Mouse (Mus musculus) olfactory bulb, adult 2 months (tissue): ENCODE measurements around the gene Plcxd2. TPM values are rescaled to one million over a fixed set of nuclear protein-coding genes. Genes with fewer than 3 reads are reported as not detected.

Source experiments
- H3K27ac ChIP-seq: fragments of 200-500 bp; 2 replicates; pipeline ENCODE4 v1.5.1; 2012; ENCODE audit warnings: low read depth, low read length; ENCODE audit not compliant: insufficient read depth
- H3K4me1 ChIP-seq: fragments of 200-500 bp; 2 replicates; pipeline ENCODE4 v1.6.1; 2012; ENCODE audit warnings: low read length; ENCODE audit not compliant: control insufficient read depth, insufficient read depth
- H3K4me3 ChIP-seq: fragments of 200-500 bp; 2 replicates; pipeline ENCODE4 v1.5.1; 2012; ENCODE audit warnings: mild to moderate bottlenecking, low read depth, low read length, moderate library complexity; ENCODE audit not compliant: insufficient read depth
- CTCF ChIP-seq: fragments of 200-500 bp; IDR thresholded peaks from 2 replicates; pipeline ENCODE4 v1.5.1; 2012; ENCODE audit warnings: low read depth, mild to moderate bottlenecking, low read length, moderate library complexity; ENCODE audit not compliant: insufficient read depth
- POLR2A ChIP-seq: fragments of 200-500 bp; IDR thresholded peaks from 2 replicates; pipeline ENCODE4 v1.6.1; 2012; ENCODE audit warnings: mild to moderate bottlenecking, low read depth, low read length, moderate library complexity; ENCODE audit not compliant: insufficient read depth
- WGBS: fragments of 180-500 bp; shearing (Covaris S2); methylation state at CpG from one replicate; pipeline ENCODE4 v1.1.7; 2018; 5-methylcytosine and 5-hydroxymethylcytosine counted together
- polyA plus RNA-seq: library from polyadenylated mRNA; stranded (reverse); fragments of >200 nt; gene quantifications from 2 replicates; pipeline ENCODE4 v1.2.4, GENCODE M21; 2012; ENCODE audit warnings: low replicate concordance; ENCODE audit not compliant: missing spikeins, insufficient read depth, insufficient read length

The Plcxd2 gene
- 85.3 TPM in 1 of 2 replicates, not detected in the other for polyA plus RNA-seq

DNA sequence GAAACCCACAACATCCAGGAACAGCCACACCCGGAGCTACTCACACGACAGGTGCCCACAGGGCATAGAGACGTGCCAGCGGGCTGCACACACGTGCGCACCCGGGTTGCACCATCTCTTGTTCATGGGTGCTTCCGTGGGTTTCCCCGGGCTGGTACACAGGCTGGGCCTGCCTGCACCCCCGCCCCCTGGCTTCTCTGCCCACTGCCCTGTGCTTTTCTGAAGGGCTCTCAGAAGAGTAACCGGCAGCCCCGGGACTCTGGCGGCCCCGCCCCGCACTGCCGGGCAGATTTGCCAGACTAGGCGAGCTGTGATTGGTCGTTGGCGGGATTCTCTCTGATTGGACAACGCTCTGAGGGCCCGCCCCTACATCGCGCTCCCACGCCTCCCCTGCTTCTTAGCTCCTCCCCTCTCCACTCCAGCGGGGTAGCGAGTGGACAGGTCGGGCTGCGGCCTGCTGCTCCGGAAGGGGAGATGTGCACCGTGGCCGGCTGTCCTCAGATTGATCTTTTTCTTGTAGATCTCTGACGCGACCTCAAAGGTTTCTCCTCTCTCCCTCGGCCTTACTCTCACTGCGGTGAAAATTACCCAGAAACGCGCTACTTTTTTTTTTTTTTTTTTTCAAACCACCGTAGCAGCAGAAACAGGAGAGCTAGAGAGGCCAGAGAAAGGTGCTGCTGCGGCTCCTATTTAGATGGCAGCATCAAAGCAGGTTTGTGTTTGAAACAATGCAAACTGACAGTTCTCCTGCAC lies at the start of gene Plcxd2:
TSS of gene Plcxd2 (minus strand) at position 66 of the 753 bp plus-strand sequence.
- Histone ChIP-seq H3K4me3 (peak within 1 kb of the TSS; percentile 68), H3K27ac (no peak within 1 kb of the TSS), H3K4me1 (no peaks in the 10 kb centered on the region)
- TF ChIP-seq CTCF (no peak), POLR2A (peak; percentile 78)
- WGBS = under 1% methylated on average over 39 of the region's 39 CpGs

DNA sequence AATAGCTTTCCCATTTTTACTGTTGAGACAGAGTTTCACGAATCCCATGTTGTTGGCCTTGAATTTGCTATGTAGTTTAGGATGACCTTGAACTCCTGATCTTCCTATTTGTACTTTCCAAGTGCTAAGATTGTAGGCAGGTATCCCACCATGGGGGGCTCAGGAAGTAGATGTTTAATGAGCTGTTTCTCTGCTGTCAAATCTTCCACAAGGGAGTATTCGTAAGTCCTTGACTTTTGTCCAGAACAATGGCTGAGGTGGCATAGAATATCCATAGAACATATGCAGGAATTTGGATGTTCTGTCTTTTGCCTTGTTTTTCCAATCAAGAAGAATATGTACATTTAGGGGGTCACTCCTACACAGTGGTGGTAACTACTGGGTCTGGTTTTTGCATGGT lies 36.9 kb upstream of the Plcxd2 start:
- TF ChIP-seq POLR2A = no peak
- TF ChIP-seq CTCF = no peak
- H3K4me3 ChIP-seq = no peak overlapping the region
- H3K4me1 ChIP-seq = no peaks in the 10 kb centered on the region
- 90% methylated on average over 2 of the region's 2 CpGs for WGBS
- H3K27ac ChIP-seq = no peak overlapping the region

DNA sequence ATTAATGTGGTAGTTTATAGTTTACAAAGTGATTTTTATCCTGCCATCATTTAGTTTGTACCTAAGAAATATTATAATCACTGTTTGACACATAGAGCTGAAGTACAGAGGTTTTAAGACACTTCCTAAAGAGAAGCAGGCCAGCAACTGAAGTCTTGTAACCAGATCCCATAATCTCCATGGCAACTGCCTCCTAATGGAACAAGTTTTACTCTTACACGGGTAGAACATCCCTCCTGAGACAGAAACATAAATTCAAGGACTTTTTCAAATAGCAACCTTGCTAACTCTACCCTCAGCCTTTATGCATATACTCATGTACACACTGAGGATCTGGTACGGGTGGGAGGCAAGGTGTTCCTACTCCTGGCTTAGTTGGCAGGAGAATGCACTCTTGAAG lies 26.2 kb upstream of the Plcxd2 start:
- TF ChIP-seq CTCF = no peak
- TF ChIP-seq POLR2A = no peak
- Histone ChIP-seq H3K27ac (no peak overlapping the region), H3K4me1 (no peaks in the 10 kb centered on the region), H3K4me3 (no peak overlapping the region)
- 49% methylated on average over 2 of the region's 2 CpGs for WGBS

DNA sequence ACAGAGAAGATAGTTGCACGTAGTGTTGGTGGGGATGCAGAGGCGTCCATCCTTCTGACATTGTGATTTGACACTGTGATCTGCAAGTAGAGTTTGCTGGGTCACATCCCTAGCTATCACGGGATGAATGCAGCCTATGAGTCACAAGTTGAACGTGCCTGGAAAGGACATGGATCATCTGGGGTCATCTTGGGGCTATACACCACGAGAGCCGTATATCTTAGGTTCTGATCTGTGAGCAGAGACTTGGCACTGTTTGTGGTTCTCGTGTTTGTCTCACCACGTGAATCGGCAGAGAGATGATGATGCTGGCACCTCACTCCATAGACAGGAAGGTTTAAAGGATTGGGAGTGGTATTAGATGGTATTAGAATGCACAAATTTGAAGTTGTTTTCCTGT lies 23.9 kb upstream of the Plcxd2 start:
- Histone ChIP-seq H3K4me1 (no peaks in the 10 kb centered on the region), H3K27ac (no peak overlapping the region), H3K4me3 (no peak overlapping the region)
- 83% methylated on average over 9 of the region's 9 CpGs for whole genome bisulfite sequencing
- no peak for TF ChIP-seq POLR2A
- TF ChIP-seq CTCF = no peak

DNA sequence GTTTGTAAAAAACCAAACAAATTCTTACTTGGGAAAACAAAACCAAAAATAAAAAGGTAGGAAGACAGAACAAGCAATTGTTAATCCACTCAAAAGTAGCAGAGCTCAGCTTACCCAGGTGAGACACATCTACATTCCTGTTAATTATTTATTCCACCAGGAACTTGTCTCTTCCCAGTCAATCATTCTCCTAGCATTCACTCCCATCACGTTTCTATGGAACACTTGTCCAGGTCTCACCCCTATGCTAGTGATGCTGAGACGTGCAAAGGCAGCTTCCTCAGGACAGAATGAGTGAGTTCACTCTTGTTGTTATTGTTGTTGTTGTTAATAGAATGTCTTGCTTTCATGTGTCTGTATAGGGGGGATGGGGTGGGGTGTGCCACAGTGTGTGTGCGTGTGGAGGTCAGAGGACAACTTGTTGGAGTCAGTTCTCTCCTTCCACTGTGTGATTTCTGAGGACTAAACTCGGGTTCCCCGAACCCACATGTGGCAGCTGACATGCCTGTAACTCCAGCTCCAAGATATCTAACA lies 13.0 kb upstream of the Plcxd2 start:
- no peak for TF ChIP-seq CTCF
- TF ChIP-seq POLR2A = no peak
- H3K27ac ChIP-seq = no peak overlapping the region
- H3K4me3 ChIP-seq = no peak overlapping the region
- 72% methylated on average over 5 of the region's 5 CpGs for WGBS
- H3K4me1 ChIP-seq = no peaks in the 10 kb centered on the region

DNA sequence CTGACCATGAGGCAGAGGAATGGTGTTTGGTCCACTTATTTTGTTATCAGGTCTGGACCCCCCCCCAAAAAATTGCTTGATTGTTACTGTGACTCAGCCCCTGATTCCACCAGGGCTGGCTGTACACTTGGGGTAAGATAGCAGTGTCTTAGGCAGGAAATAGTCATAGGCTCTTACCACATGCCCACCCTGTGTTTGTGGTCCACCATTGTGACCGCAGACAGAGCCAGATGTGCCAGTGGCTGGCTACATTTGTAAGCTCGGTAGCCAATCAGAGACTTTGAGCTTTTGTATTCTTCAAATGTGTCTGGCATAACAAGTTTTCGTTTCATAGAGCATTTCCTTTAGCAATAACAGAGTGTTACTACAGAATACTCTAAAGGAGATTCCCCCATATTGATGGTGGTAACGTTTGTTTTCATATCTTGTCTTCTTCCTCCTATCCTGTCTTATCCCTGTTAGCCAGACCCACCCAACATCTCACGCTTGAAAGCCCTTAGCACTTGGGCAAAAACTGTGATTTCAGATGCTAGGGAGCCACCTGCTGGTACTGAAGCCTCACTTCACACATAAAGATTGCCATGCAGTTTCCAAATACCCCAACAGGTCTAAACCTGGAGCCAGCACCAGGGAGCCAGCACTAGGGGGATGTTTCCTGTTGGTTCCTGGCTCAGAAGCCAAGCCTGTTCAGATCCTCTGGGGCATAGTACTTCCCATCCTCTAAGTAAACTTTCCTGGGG lies 12.3 kb upstream of the Plcxd2 start:
- no peaks in the 10 kb centered on the region for H3K4me1 ChIP-seq
- TF ChIP-seq CTCF (no peak), POLR2A (no peak)
- 29% methylated on average over 5 of the region's 5 CpGs for WGBS
- H3K4me3 ChIP-seq = no peak overlapping the region
- H3K27ac ChIP-seq = no peak overlapping the region

DNA sequence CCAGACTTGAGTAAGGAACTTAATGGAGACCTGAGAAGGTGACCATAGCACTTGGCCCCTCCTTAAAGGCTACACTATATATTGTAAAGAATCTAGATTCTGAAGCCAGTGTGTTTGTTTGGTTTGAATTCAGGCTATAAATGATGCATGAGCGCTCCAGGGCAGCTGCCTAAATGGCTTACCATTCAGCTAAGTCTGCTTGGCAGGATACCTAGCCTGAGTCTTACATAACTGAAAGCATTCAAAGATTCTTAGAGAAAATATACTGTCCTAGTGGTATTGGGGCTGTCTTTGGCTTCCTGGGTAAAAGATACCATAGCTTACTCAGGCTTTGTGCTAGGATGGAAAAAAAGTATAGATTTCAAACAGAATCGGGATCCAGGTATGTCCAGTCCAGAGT lies 11.3 kb upstream of the Plcxd2 start:
- no peak overlapping the region for H3K4me3 ChIP-seq
- no peak overlapping the region for H3K27ac ChIP-seq
- TF ChIP-seq POLR2A (no peak), CTCF (no peak)
- 75% methylated on average over 2 of the region's 2 CpGs for WGBS
- no peaks in the 10 kb centered on the region for H3K4me1 ChIP-seq

DNA sequence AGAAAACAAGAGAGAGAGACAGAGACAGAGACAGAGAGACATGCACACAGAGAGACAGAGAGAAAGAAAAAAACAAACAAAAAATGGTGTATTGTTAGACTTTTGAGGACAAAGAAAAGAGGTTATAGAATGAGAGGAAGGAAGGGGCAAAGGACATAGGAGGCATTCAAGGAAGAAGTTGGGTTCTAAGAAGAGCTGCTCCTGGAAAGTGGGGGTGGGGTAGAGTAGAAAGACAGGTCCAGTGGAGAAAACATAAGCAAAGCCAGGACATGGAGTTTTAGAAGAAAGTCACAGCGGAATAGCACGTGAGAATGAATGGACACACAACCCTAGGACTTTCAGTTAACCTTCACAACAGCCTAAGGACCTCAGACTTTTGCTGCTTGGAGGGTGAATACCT lies 10.4 kb upstream of the Plcxd2 start:
- Histone ChIP-seq H3K27ac (no peak overlapping the region), H3K4me3 (no peak overlapping the region), H3K4me1 (no peaks in the 10 kb centered on the region)
- no peak for TF ChIP-seq CTCF
- TF ChIP-seq POLR2A = no peak
- 88% methylated on average over 2 of the region's 2 CpGs for WGBS

DNA sequence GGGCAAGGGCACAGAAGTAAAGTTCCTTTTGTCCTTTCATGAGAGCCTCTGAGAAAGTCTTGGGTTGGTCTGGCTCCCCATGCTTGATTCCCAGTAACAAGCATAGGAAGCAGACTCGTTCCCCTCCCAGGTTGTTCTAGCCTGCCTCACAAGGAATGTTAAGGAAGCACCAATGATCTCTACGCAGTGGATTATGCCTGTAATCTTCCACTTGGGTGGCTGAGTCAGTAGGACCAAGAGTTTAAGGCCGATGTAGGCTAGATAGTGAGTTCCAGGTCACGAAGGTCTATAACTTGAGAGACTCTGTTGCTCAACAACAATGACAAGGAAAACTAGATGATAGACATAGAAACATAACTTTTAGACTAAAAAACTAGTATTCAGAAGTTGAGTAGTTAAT lies 9.8 kb upstream of the Plcxd2 start:
- Histone ChIP-seq H3K4me3 (no peak overlapping the region), H3K27ac (no peak overlapping the region), H3K4me1 (no peaks in the 10 kb centered on the region)
- TF ChIP-seq CTCF = no peak
- no peak for TF ChIP-seq POLR2A
- WGBS = 91% methylated on average over 4 of the region's 4 CpGs
